Mouse (Mus musculus): ENCODE results near the gene Cd19. TPM values are rescaled to one million over a fixed set of nuclear protein-coding genes. Genes with fewer than 3 reads are reported as not detected.

Gene Cd19
- polyA plus RNA-seq, 1 experiment from 2014 or later: not detected

DNA sequence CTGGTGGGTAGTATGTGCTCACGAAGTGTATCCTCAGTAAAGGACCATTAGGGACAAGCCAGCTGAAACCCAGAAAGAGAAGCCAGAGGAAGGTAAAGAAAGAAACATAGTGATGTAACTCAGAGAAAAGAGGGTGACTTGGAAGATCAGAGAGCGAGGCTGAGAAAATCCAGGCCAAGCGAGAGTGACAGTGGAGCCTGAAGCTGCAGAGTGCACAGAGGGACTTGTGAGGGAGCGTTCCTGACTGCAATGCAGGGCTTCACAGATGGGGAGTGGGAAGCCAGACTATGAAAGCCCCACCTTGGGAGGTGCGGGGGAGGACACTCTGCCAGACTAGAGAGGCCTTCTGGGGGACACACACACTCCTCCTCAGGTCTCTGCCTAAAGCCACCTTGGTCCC, 43.5 kb upstream of the Cd19 start:
- H3K4me1 ChIP-seq (ENCODE audit: control insufficient read depth, insufficient read depth, low read length): no peaks in the 10 kb centered on the region
- ATAC-seq (replicated peaks; ENCODE audit: insufficient number of reproducible peaks, low FRiP score, low TSS enrichment, low read depth) (no peak), DNase-seq (ENCODE audit: low spot score) (no peak)
- H3K4me2 ChIP-seq (ENCODE audit: low read depth, low read length): no peak overlapping the region
- H3K27ac ChIP-seq (replicated peaks; ENCODE audit: low read depth, low read length): no peak overlapping the region
- H3K9ac ChIP-seq (replicated peaks; ENCODE audit: low read length): no peak overlapping the region
- WGBS: 81% methylated on average over 5 of the region's 5 CpGs
- no peaks in the 10 kb centered on the region for H3K9me3 ChIP-seq (replicated peaks; ENCODE audit: control insufficient read depth, low read length)
- no peaks in the 10 kb centered on the region for H3K36me3 ChIP-seq (replicated peaks; ENCODE audit: control insufficient read depth, insufficient read depth, low read depth, low read length)
- no peak overlapping the region for H3K4me3 ChIP-seq (ENCODE audit: low read depth, low read length)
- H3K27me3 ChIP-seq (ENCODE audit: control insufficient read depth, insufficient read depth, low read length): no peaks in the 10 kb centered on the region

DNA sequence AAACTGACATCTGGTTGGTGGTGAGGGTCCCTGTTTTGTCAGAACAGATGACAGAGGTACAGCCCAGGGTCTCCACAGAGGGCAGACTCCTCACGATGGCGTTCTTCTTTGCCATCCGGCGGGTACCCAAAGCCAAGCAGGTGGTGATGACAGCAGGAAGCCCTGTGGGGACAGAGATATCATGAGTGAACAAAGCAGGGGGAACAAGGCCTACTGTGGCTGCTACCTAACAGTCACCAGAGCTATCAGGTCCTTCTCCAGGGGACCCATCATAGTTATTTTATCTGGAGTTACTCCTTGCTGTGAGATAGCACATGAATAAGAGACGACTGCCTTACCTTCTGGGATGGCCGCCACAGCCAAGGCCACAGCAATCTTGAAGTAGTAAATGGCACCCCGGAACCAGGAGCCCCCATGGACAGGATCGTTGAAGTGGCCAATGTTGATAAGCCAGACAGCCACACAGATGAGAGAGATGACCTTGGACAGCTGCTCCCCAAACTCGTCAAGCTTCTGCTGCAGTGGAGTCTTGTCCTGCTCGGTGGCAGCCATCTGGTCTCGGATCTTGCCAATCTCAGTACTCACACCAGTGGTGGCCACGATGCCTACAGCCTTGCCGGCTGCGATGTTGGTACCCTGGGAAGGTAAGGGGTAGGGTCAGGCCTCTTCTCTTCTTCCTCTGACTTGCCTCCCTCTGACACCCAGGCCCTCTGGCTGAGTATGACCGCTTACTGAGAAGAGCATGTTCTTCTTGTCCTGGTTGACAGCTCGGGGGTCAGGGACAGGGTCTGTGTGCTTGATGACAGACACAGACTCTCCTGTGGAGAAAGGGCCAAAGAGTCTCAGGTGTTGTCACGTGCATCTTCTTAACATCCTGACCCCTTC, 41.9 kb upstream of the Cd19 start:
- no peak overlapping the region for H3K9ac ChIP-seq (replicated peaks; ENCODE audit: low read length)

DNA sequence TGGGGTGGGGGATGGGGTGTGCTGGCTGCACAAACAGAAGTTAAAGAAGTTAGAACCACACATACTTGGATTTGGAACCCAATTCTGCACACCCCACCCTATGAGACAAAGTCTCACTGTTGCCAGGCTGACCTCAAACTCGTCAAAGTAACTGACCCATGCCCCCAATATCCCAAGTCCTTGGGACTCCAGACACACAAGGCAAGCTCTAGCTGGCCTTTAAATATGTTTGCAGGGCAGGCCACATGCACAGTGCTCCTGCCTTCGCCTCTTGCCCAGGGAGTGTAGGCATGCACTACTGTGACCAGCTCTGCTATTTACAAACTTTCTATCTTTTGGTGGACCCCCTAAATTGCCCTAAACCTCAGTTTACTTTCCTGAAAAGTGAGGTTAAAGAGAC, 40.6 kb upstream of the Cd19 start:
- Histone ChIP-seq H3K4me2 (ENCODE audit: low read depth, low read length) (no peak overlapping the region), H3K27me3 (ENCODE audit: control insufficient read depth, insufficient read depth, low read length) (no peaks in the 10 kb centered on the region), H3K36me3 (replicated peaks; ENCODE audit: control insufficient read depth, insufficient read depth, low read depth, low read length) (no peaks in the 10 kb centered on the region), H3K27ac (replicated peaks; ENCODE audit: low read depth, low read length) (no peak overlapping the region), H3K4me1 (ENCODE audit: control insufficient read depth, insufficient read depth, low read length) (no peaks in the 10 kb centered on the region), H3K9ac (replicated peaks; ENCODE audit: low read length) (no peak overlapping the region), H3K9me3 (replicated peaks; ENCODE audit: control insufficient read depth, low read length) (no peaks in the 10 kb centered on the region), H3K4me3 (ENCODE audit: low read depth, low read length) (no peak overlapping the region)
- no peak for ATAC-seq (replicated peaks; ENCODE audit: insufficient number of reproducible peaks, low FRiP score, low TSS enrichment, low read depth)
- WGBS: 75% methylated on average over 2 of the region's 2 CpGs
- no peak for DNase-seq (ENCODE audit: low spot score)

More for the DNA sequence above, 41.9 kb upstream of the Cd19 start:
- no peak overlapping the region for H3K4me3 ChIP-seq (ENCODE audit: low read depth, low read length)
- ATAC-seq (replicated peaks; ENCODE audit: insufficient number of reproducible peaks, low FRiP score, low TSS enrichment, low read depth) (no peak), DNase-seq (ENCODE audit: low spot score) (no peak)
- WGBS: 87% methylated on average over 17 of the region's 17 CpGs
- H3K4me1 ChIP-seq (ENCODE audit: control insufficient read depth, insufficient read depth, low read length): no peaks in the 10 kb centered on the region
- no peaks in the 10 kb centered on the region for H3K27me3 ChIP-seq (ENCODE audit: control insufficient read depth, insufficient read depth, low read length)
- no peak overlapping the region for H3K4me2 ChIP-seq (ENCODE audit: low read depth, low read length)
- H3K27ac ChIP-seq (replicated peaks; ENCODE audit: low read depth, low read length): no peak overlapping the region
- H3K9me3 ChIP-seq (replicated peaks; ENCODE audit: control insufficient read depth, low read length): no peaks in the 10 kb centered on the region
- no peaks in the 10 kb centered on the region for H3K36me3 ChIP-seq (replicated peaks; ENCODE audit: control insufficient read depth, insufficient read depth, low read depth, low read length)

DNA sequence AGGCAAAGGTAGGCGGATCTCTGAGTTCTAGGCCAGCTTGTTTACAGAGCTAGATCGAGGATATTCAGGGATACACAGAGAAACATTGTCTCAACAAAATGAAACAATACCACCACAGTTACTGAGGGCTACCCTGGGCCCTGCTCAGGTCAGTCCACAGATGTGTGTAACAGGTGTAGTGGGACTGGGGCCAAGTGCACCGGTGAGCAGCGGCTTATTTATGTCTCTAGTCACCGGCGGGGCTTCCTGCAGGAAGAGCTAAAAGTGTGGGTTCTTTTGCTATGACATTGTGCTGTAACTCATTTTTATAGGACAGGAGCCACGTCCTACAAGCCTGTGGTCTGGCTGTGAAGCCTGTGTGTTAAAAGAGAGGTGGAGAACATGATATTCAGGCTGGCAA, 39.2 kb upstream of the Cd19 start:
- H3K27ac ChIP-seq (replicated peaks; ENCODE audit: low read depth, low read length): no peak overlapping the region
- H3K9me3 ChIP-seq (replicated peaks; ENCODE audit: control insufficient read depth, low read length): no peaks in the 10 kb centered on the region
- H3K4me2 ChIP-seq (ENCODE audit: low read depth, low read length): no peak overlapping the region
- ATAC-seq (replicated peaks; ENCODE audit: insufficient number of reproducible peaks, low FRiP score, low TSS enrichment, low read depth): no peak
- DNase-seq (ENCODE audit: low spot score): no peak
- no peaks in the 10 kb centered on the region for H3K27me3 ChIP-seq (ENCODE audit: control insufficient read depth, insufficient read depth, low read length)
- no peak overlapping the region for H3K4me3 ChIP-seq (ENCODE audit: low read depth, low read length)
- H3K9ac ChIP-seq (replicated peaks; ENCODE audit: low read length): no peak overlapping the region
- H3K36me3 ChIP-seq (replicated peaks; ENCODE audit: control insufficient read depth, insufficient read depth, low read depth, low read length): no peaks in the 10 kb centered on the region
- no peaks in the 10 kb centered on the region for H3K4me1 ChIP-seq (ENCODE audit: control insufficient read depth, insufficient read depth, low read length)
- WGBS: 78% methylated on average over 7 of the region's 7 CpGs

DNA sequence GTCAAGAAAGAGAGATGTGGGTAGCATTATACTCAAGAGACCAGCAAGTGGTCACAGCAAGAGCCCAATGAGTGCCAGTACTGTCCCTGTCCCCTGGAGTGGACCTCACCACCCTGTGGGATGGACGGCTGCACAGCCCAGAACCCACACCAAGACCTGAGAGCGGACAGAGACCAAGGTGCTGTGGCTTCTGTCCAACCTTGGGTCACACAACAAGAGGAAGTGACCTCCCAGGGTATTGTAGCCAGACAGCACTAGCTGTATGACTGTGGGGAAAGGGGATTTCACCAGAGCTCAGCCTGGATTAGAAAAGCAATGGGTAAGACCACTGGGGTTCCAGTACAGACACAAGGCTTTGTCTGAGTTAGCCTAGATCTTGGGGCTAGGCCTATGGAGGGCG, 37.6 kb upstream of the Cd19 start:
- no peaks in the 10 kb centered on the region for H3K27me3 ChIP-seq (ENCODE audit: control insufficient read depth, insufficient read depth, low read length)
- no peak overlapping the region for H3K4me2 ChIP-seq (ENCODE audit: low read depth, low read length)
- no peak overlapping the region for H3K27ac ChIP-seq (replicated peaks; ENCODE audit: low read depth, low read length)
- no peaks in the 10 kb centered on the region for H3K9me3 ChIP-seq (replicated peaks; ENCODE audit: control insufficient read depth, low read length)
- ATAC-seq (replicated peaks; ENCODE audit: insufficient number of reproducible peaks, low FRiP score, low TSS enrichment, low read depth): no peak
- H3K36me3 ChIP-seq (replicated peaks; ENCODE audit: control insufficient read depth, insufficient read depth, low read depth, low read length): no peaks in the 10 kb centered on the region
- 88% methylated on average over 3 of the region's 3 CpGs for WGBS
- H3K9ac ChIP-seq (replicated peaks; ENCODE audit: low read length): no peak overlapping the region
- H3K4me1 ChIP-seq (ENCODE audit: control insufficient read depth, insufficient read depth, low read length): no peaks in the 10 kb centered on the region
- no peak overlapping the region for H3K4me3 ChIP-seq (ENCODE audit: low read depth, low read length)
- no peak for DNase-seq (ENCODE audit: low spot score)

DNA sequence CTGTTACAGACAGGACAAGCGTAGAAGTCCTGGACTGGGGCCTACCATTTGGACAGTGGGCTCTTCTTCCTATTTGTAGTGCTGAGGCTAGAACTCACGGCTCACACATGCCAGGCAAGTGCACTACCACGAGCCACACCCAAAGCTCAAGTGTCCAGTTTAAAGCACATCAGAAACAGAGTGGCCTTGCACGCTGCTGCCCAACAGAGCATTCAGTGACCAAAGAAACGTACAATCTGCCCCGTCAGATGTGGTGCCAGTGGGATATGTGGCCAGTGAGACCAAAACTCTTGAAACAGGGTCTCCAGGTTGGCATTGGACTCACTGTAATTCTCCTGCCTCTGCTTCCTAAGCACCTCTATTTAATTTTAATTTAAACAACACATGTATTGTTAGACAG, 36.0 kb upstream of the Cd19 start:
- Histone ChIP-seq H3K9me3 (replicated peaks; ENCODE audit: control insufficient read depth, low read length) (no peaks in the 10 kb centered on the region), H3K36me3 (replicated peaks; ENCODE audit: control insufficient read depth, insufficient read depth, low read depth, low read length) (peaks cover under 1% of the 10 kb centered on the region; the same call in 1 of the 2 replicates), H3K27me3 (ENCODE audit: control insufficient read depth, insufficient read depth, low read length) (no peaks in the 10 kb centered on the region), H3K27ac (replicated peaks; ENCODE audit: low read depth, low read length) (no peak overlapping the region), H3K4me3 (ENCODE audit: low read depth, low read length) (no peak overlapping the region), H3K4me2 (ENCODE audit: low read depth, low read length) (no peak overlapping the region), H3K4me1 (ENCODE audit: control insufficient read depth, insufficient read depth, low read length) (no peaks in the 10 kb centered on the region), H3K9ac (replicated peaks; ENCODE audit: low read length) (no peak overlapping the region)
- 92% methylated on average over 6 of the region's 6 CpGs for WGBS
- DNase-seq (ENCODE audit: low spot score) (no peak), ATAC-seq (replicated peaks; ENCODE audit: insufficient number of reproducible peaks, low FRiP score, low TSS enrichment, low read depth) (no peak)

DNA sequence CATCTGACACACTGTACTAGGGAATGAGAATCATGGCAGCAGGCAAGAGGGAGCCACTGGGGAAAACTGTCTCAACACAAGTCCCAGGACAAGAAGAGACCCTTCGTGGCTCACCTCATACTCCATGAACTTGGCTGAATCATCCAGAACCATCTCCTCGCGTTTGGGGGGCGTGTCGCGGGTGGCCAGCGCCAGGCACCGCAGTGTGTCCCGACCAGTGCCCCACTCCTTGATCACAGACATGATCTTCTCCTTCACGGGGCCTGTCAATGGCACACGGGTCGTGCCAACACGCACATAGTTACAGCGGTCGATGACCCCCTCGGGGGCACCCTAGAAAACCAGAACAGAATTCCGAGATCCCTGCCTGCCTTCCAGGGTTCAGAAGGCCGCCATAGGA, 35.3 kb upstream of the Cd19 start:
- Histone ChIP-seq H3K4me3 (ENCODE audit: low read depth, low read length) (no peak overlapping the region), H3K9ac (replicated peaks; ENCODE audit: low read length) (no peak overlapping the region), H3K9me3 (replicated peaks; ENCODE audit: control insufficient read depth, low read length) (no peaks in the 10 kb centered on the region), H3K36me3 (replicated peaks; ENCODE audit: control insufficient read depth, insufficient read depth, low read depth, low read length) (peaks cover 2% of the 10 kb centered on the region; the same call in 1 of the 2 replicates), H3K4me2 (ENCODE audit: low read depth, low read length) (no peak overlapping the region), H3K4me1 (ENCODE audit: control insufficient read depth, insufficient read depth, low read length) (no peaks in the 10 kb centered on the region), H3K27ac (replicated peaks; ENCODE audit: low read depth, low read length) (no peak overlapping the region), H3K27me3 (ENCODE audit: control insufficient read depth, insufficient read depth, low read length) (no peaks in the 10 kb centered on the region)
- DNase-seq (ENCODE audit: low spot score) (no peak), ATAC-seq (replicated peaks; ENCODE audit: insufficient number of reproducible peaks, low FRiP score, low TSS enrichment, low read depth) (no peak)
- WGBS: 94% methylated on average over 18 of the region's 18 CpGs

DNA sequence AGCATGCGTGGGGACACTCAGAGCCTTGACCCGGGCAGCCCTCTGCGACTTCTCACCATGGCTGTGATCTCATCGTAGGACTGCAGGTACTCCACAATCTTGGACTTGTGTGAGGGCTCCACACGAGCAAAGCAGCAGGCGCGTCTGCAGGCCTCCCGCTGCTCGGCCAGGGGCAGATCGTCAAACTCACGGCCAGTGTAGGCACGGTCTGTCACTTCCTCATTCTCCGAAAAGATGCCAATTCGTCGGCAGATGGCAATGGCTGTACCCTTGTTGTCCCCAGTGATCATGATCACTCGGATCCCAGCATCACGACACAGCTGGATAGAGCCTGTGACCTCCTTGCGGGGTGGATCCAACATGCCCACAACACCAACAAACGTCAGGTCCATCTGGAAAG, 33.8 kb upstream of the Cd19 start:
- DNase-seq (ENCODE audit: low spot score): no peak

More for the DNA sequence above, 33.8 kb upstream of the Cd19 start:
- no peak for ATAC-seq (replicated peaks; ENCODE audit: insufficient number of reproducible peaks, low FRiP score, low TSS enrichment, low read depth)
- H3K9me3 ChIP-seq (replicated peaks; ENCODE audit: control insufficient read depth, low read length): no peaks in the 10 kb centered on the region
- no peak overlapping the region for H3K27ac ChIP-seq (replicated peaks; ENCODE audit: low read depth, low read length)
- H3K4me2 ChIP-seq (ENCODE audit: low read depth, low read length): no peak overlapping the region
- no peaks in the 10 kb centered on the region for H3K4me1 ChIP-seq (ENCODE audit: control insufficient read depth, insufficient read depth, low read length)
- H3K27me3 ChIP-seq (ENCODE audit: control insufficient read depth, insufficient read depth, low read length): no peaks in the 10 kb centered on the region
- H3K9ac ChIP-seq (replicated peaks; ENCODE audit: low read length): no peak overlapping the region
- 93% methylated on average over 19 of the region's 19 CpGs for WGBS
- H3K36me3 ChIP-seq (replicated peaks; ENCODE audit: control insufficient read depth, insufficient read depth, low read depth, low read length): peaks cover 2% of the 10 kb centered on the region; the same call in 1 of the 2 replicates
- no peak overlapping the region for H3K4me3 ChIP-seq (ENCODE audit: low read depth, low read length)
